Mouse (Mus musculus) embryonic fibroblast, embryonic 13.5 days (primary cell): ENCODE data around the gene Pygb.

Source experiments
- CTCF ChIP-seq: IDR thresholded peaks from 2 replicates; pipeline ENCODE4 v1.5.1; 2011; ENCODE audit warnings: mild to moderate bottlenecking, control low read depth, low read length, moderate library complexity, borderline replicate concordance; ENCODE audit not compliant: insufficient read depth
- POLR2A ChIP-seq: IDR thresholded peaks from 2 replicates; pipeline ENCODE4 v1.6.1; 2011; ENCODE audit warnings: low read depth, mild to moderate bottlenecking, control low read depth, low read length, moderate library complexity

DNA sequence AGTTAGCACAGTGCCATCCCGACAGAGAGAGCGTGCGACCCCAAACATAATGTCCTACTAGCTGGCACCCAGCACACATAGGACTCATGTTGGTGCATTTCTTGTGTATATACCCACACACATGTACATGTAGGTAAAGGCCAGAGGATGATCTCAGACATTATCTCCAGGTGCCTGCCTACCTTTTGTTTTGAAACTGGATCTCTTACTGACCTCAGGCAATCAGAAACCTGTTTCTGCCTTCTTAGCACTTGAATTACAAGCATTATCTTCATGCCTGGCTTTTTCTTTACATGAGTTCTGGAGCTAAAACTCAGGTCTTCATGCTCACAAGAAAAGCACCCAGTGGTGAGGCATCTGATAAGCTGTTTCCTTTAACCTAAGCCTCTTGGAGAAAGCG is 49.4 kb downstream of the Pygb start:
- TF ChIP-seq CTCF (no peak), POLR2A (no peak)
